Mouse (Mus musculus) embryonic facial prominence, embryonic 15.5 days (tissue): ENCODE results near the gene Grsf1. TPM values are rescaled to one million over a fixed set of nuclear protein-coding genes. Genes with fewer than 3 reads are reported as not detected.
A peak's percentile ranks its signal among the peaks of the same experiment; 100 is the strongest.

Source experiments
- ATAC-seq: fragments of 200-750 bp; cut with Nextera tagmentation; 2 replicates; pipeline ENCODE4 v1.8.0; 2017; ENCODE audit warnings: low read depth, moderate TSS enrichment; ENCODE audit not compliant: insufficient number of reproducible peaks, low FRiP score, low TSS enrichment
- H3K27ac ChIP-seq: fragments of 300-500 bp; sonication (generic); replicated peaks from 2 replicates; pipeline ENCODE4 v1.5.1; 2015; ENCODE audit warnings: mild to moderate bottlenecking, inconsistent platforms
- H3K27me3 ChIP-seq: fragments of 300-500 bp; sonication (generic); 2 replicates; pipeline ENCODE4 v1.6.1; 2015; ENCODE audit warnings: inconsistent platforms
- H3K36me3 ChIP-seq: fragments of 300-500 bp; sonication (generic); 2 replicates; pipeline ENCODE4 v1.6.1; 2015; ENCODE audit warnings: mild to moderate bottlenecking, inconsistent platforms
- H3K4me1 ChIP-seq: fragments of 300-500 bp; sonication (generic); 2 replicates; pipeline ENCODE4 v1.6.1; 2015; ENCODE audit warnings: inconsistent platforms
- H3K4me2 ChIP-seq: fragments of 300-500 bp; sonication (generic); replicated peaks from 2 replicates; pipeline ENCODE4 v1.6.1; 2015; ENCODE audit warnings: mild to moderate bottlenecking, inconsistent platforms
- H3K4me3 ChIP-seq: fragments of 300-500 bp; sonication (generic); replicated peaks from 2 replicates; pipeline ENCODE4 v1.5.1; 2015; ENCODE audit warnings: mild to moderate bottlenecking, inconsistent platforms
- H3K9ac ChIP-seq: fragments of 300-500 bp; sonication (generic); 2 replicates; pipeline ENCODE4 v1.6.1; 2015; ENCODE audit warnings: inconsistent platforms
- H3K9me3 ChIP-seq: fragments of 300-500 bp; sonication (generic); replicated peaks from 2 replicates; pipeline ENCODE4 v1.6.1; 2016; ENCODE audit warnings: inconsistent platforms
- WGBS: fragments of 180-500 bp; shearing (Covaris S2); methylation state at CpG from one replicate; pipeline ENCODE4 v1.1.7; 2015; 5-methylcytosine and 5-hydroxymethylcytosine counted together
- polyA plus RNA-seq: library from polyadenylated mRNA; unstranded; fragments of >200 nt; fragmentation: Nextera tagmentation; extraction: Ambion mirVana; gene quantifications from 2 replicates; pipeline ENCODE4 v1.2.1, GENCODE M21; 2015

Grsf1 gene
- polyA plus RNA-seq, result 57.5 and 59.3 TPM in 2 replicates

- H3K36me3 ChIP-seq, result peaks cover 11% of the 10 kb centered on the region; the same call in 1 of the 2 replicates
- ATAC-seq, result peak; percentile 94
- no peaks in the 10 kb centered on the region for H3K9me3 ChIP-seq
- peak within 1 kb of the TSS; percentile 85 for H3K4me3 ChIP-seq
- H3K4me1 ChIP-seq, result peaks cover 14% of the 10 kb centered on the region; the same call in 1 of the 2 replicates
- H3K4me2 ChIP-seq, result peak within 1 kb of the TSS; percentile 77
- peak within 1 kb of the TSS; percentile 98 for H3K9ac ChIP-seq
- H3K27me3 ChIP-seq, result no peaks in the 10 kb centered on the region
- 0% methylated on average over 123 of the region's 127 CpGs for WGBS
- peak within 1 kb of the TSS; percentile 94 for H3K27ac ChIP-seq
These were observed at the start of gene Grsf1 for GRCm38 (mm10) chr5:88675443-88676387. TSS of gene Grsf1 (minus strand) at chr5:88676171.

- Histone ChIP-seq H3K27ac (no peak overlapping the region), H3K9ac (no peak overlapping the region), H3K36me3 (no peaks in the 10 kb centered on the region), H3K4me1 (peaks cover 20% of the 10 kb centered on the region), H3K4me2 (no peak overlapping the region), H3K9me3 (no peaks in the 10 kb centered on the region), H3K27me3 (no peaks in the 10 kb centered on the region), H3K4me3 (no peak overlapping the region)
- 30% methylated on average over 3 of the region's 3 CpGs for WGBS
- no peak for ATAC-seq
These were observed 48.1 kb upstream of the Grsf1 start for GRCm38 (mm10) chr5:88724030-88724429.

GRCm38 (mm10) chr5:88722213-88722600, 46.2 kb upstream of the Grsf1 start:
- H3K4me3 ChIP-seq, result peak overlapping the region; percentile 99
- no peaks in the 10 kb centered on the region for H3K36me3 ChIP-seq
- peak overlapping the region; percentile 98; the same call in 1 of the 2 replicates for H3K9ac ChIP-seq
- no peak overlapping the region for H3K27ac ChIP-seq
- no peaks in the 10 kb centered on the region for H3K27me3 ChIP-seq
- no peaks in the 10 kb centered on the region for H3K9me3 ChIP-seq
- 24% methylated on average over 4 of the region's 4 CpGs for WGBS
- no peak for ATAC-seq
- H3K4me1 ChIP-seq, result peaks cover 20% of the 10 kb centered on the region
- H3K4me2 ChIP-seq, result peak overlapping the region; percentile 89

- H3K36me3 ChIP-seq, result no peaks in the 10 kb centered on the region
- WGBS, result 1% methylated on average over 31 of the region's 31 CpGs
These were observed 45.7 kb upstream of the Grsf1 start for GRCm38 (mm10) chr5:88721565-88722212.

GRCm38 (mm10) chr5:88721003-88721475, 45.1 kb upstream of the Grsf1 start:
- 0% methylated on average over 35 of the region's 38 CpGs for WGBS
- Histone ChIP-seq H3K27me3 (no peaks in the 10 kb centered on the region), H3K9me3 (no peaks in the 10 kb centered on the region), H3K4me3 (peak overlapping the region; percentile 99), H3K4me2 (peak overlapping the region; percentile 89), H3K27ac (peak overlapping the region; percentile 94), H3K4me1 (peaks cover 20% of the 10 kb centered on the region), H3K9ac (peak overlapping the region; percentile 98), H3K36me3 (no peaks in the 10 kb centered on the region)
- peak; percentile 58; the same call in 1 of the 2 replicates for ATAC-seq

More at GRCm38 (mm10) chr5:88721565-88722212, 45.7 kb upstream of the Grsf1 start:
- no peaks in the 10 kb centered on the region for H3K27me3 ChIP-seq
- H3K4me1 ChIP-seq, result peaks cover 20% of the 10 kb centered on the region
- peak overlapping the region; percentile 98 for H3K9ac ChIP-seq
- H3K27ac ChIP-seq, result peak overlapping the region; percentile 94; the same call in 1 of the 2 replicates
- H3K4me2 ChIP-seq, result peak overlapping the region; percentile 89
- peak overlapping the region; percentile 99 for H3K4me3 ChIP-seq
- no peak; the same call in 1 of the 2 replicates for ATAC-seq
- no peaks in the 10 kb centered on the region for H3K9me3 ChIP-seq

GRCm38 (mm10) chr5:88720116-88721002, 44.4 kb upstream of the Grsf1 start, which contains the start of gene Mob1b:
TSS of gene Mob1b (plus strand) at chr5:88720855.
- ATAC-seq, result peak; percentile 96
- WGBS, result under 1% methylated on average over 46 of the region's 54 CpGs
- H3K36me3 ChIP-seq, result no peaks in the 10 kb centered on the region
- peak within 1 kb of the TSS; percentile 89 for H3K4me2 ChIP-seq
- no peaks in the 10 kb centered on the region for H3K9me3 ChIP-seq
- peak within 1 kb of the TSS; percentile 94 for H3K27ac ChIP-seq
- H3K4me3 ChIP-seq, result peak within 1 kb of the TSS; percentile 99
- peaks cover 20% of the 10 kb centered on the region for H3K4me1 ChIP-seq
- no peaks in the 10 kb centered on the region for H3K27me3 ChIP-seq
- H3K9ac ChIP-seq, result peak within 1 kb of the TSS; percentile 98

GRCm38 (mm10) chr5:88716983-88717382, 41.0 kb upstream of the Grsf1 start:
- no peaks in the 10 kb centered on the region for H3K27me3 ChIP-seq
- no peaks in the 10 kb centered on the region for H3K9me3 ChIP-seq
- H3K9ac ChIP-seq, result no peak overlapping the region
- no peak for ATAC-seq
- H3K27ac ChIP-seq, result no peak overlapping the region
- no peaks in the 10 kb centered on the region for H3K36me3 ChIP-seq
- no peak overlapping the region for H3K4me3 ChIP-seq
- peaks cover 9% of the 10 kb centered on the region for H3K4me1 ChIP-seq
- no peak overlapping the region for H3K4me2 ChIP-seq
- WGBS, result 76% methylated on average over 2 of the region's 2 CpGs

GRCm38 (mm10) chr5:88712328-88712727, 36.4 kb upstream of the Grsf1 start:
- Histone ChIP-seq H3K27ac (no peak overlapping the region), H3K9me3 (no peaks in the 10 kb centered on the region), H3K4me3 (no peak overlapping the region), H3K9ac (no peak overlapping the region), H3K27me3 (no peaks in the 10 kb centered on the region), H3K4me1 (0 out of 2 replicates have a peak, but pooled peaks cover 3% of the 10 kb centered on the region), H3K4me2 (no peak overlapping the region), H3K36me3 (no peaks in the 10 kb centered on the region)
- ATAC-seq, result no peak
- 67% methylated on average over 6 of the region's 6 CpGs for WGBS

GRCm38 (mm10) chr5:88711618-88712224, 35.8 kb upstream of the Grsf1 start:
- no peak overlapping the region for H3K9ac ChIP-seq
- 0 out of 2 replicates have a peak overlapping the region, but pooled peaks have one; percentile 2 for H3K4me2 ChIP-seq
- ATAC-seq, result 0 out of 2 replicates have a peak, but pooled peaks have one; percentile 18
- H3K9me3 ChIP-seq, result no peaks in the 10 kb centered on the region
- H3K4me3 ChIP-seq, result no peak overlapping the region
- WGBS, result 26% methylated on average over 10 of the region's 10 CpGs
- 0 out of 2 replicates have a peak, but pooled peaks cover 3% of the 10 kb centered on the region for H3K4me1 ChIP-seq
- no peaks in the 10 kb centered on the region for H3K36me3 ChIP-seq
- no peak overlapping the region for H3K27ac ChIP-seq
- H3K27me3 ChIP-seq, result no peaks in the 10 kb centered on the region

- ATAC-seq, result peak; percentile 78
- no peaks in the 10 kb centered on the region for H3K27me3 ChIP-seq
- H3K27ac ChIP-seq, result 0 out of 2 replicates have a peak overlapping the region, but pooled peaks have one; percentile 3
- H3K36me3 ChIP-seq, result no peaks in the 10 kb centered on the region
- no peak overlapping the region for H3K4me2 ChIP-seq
- no peak overlapping the region for H3K9ac ChIP-seq
- no peaks in the 10 kb centered on the region for H3K9me3 ChIP-seq
- H3K4me3 ChIP-seq, result no peak overlapping the region
- H3K4me1 ChIP-seq, result 0 out of 2 replicates have a peak, but pooled peaks cover 3% of the 10 kb centered on the region
These were observed 35.2 kb upstream of the Grsf1 start for GRCm38 (mm10) chr5:88711128-88711527.
